Mouse (Mus musculus): Measurements from ENCODE around the gene B230118H07Rik. TPM values are rescaled to one million over a fixed set of nuclear protein-coding genes. Genes with fewer than 3 reads are reported as not detected.

Gene B230118H07Rik
- total and polyA plus RNA-seq, 3 experiments = 22.4 to 30.6 TPM; not detected in 1

GRCm38 (mm10) chr2:101693043-101693442 is 43.7 kb upstream of the B230118H07Rik start:
- no peaks in the 10 kb centered on the region for H3K79me2 ChIP-seq (ENCODE audit: control insufficient read depth, insufficient read depth, low read length, poor library complexity)
- H3K9ac ChIP-seq (ENCODE audit: control insufficient read depth, low read depth, low read length, poor library complexity, severe bottlenecking) = no peak overlapping the region
- no peak overlapping the region for H3K4me3 ChIP-seq (ENCODE audit: control insufficient read depth in 1 of 2, insufficient read depth in 1 of 2, low read depth in 2 of 2, low read length in 2 of 2)
- no peaks in the 10 kb centered on the region for H3K4me1 ChIP-seq (ENCODE audit: control insufficient read depth in 1 of 2, insufficient read depth in 2 of 2, low read length in 2 of 2)
- no peak for DNase-seq (ENCODE audit: low read depth, low spot score)
- H3K27me3 ChIP-seq (ENCODE audit: control insufficient read depth in 1 of 2, insufficient read depth in 2 of 2, low read length in 2 of 2) = no peaks in the 10 kb centered on the region
- H3K27ac ChIP-seq (ENCODE audit: control insufficient read depth, low read depth, low read length) = no peak overlapping the region
- no peaks in the 10 kb centered on the region for H3K9me3 ChIP-seq (replicated peaks; ENCODE audit: insufficient read depth, low read length)
- peaks cover 0 to 7% of the 10 kb centered on the region in 2 experiments; a peak in 2 of 4 replicates for H3K36me3 ChIP-seq (ENCODE audit: control insufficient read depth in 1 of 2, insufficient read depth in 2 of 2, low read length in 2 of 2)
- TF ChIP-seq ZC3H11A (IDR thresholded peaks at IDR 0.05; ENCODE audit: low read depth, low read length) = no peak
- no peak for TF ChIP-seq JUND (IDR thresholded peaks at IDR 0.05; ENCODE audit: low read depth, low read length)
- no peak for TF ChIP-seq ZMIZ1 (IDR thresholded peaks at IDR 0.05; ENCODE audit: low read depth, low read length)
- TF ChIP-seq NELFE (IDR thresholded peaks at IDR 0.05; ENCODE audit: low read depth, low read length) = no peak

- Histone ChIP-seq H3K4me1 (ENCODE audit: control insufficient read depth in 1 of 2, insufficient read depth in 2 of 2, low read length in 2 of 2) (no peaks in the 10 kb centered on the region), H3K79me2 (ENCODE audit: control insufficient read depth, insufficient read depth, low read length, poor library complexity) (no peaks in the 10 kb centered on the region), H3K36me3 (ENCODE audit: control insufficient read depth in 1 of 2, insufficient read depth in 2 of 2, low read length in 2 of 2) (peaks cover 0 to 7% of the 10 kb centered on the region in 2 experiments; a peak in 2 of 4 replicates), H3K9me3 (replicated peaks; ENCODE audit: insufficient read depth, low read length) (no peaks in the 10 kb centered on the region), H3K4me3 (ENCODE audit: control insufficient read depth in 1 of 2, insufficient read depth in 1 of 2, low read depth in 2 of 2, low read length in 2 of 2) (no peak overlapping the region), H3K27ac (ENCODE audit: control insufficient read depth, low read depth, low read length) (no peak overlapping the region), H3K9ac (ENCODE audit: control insufficient read depth, low read depth, low read length, poor library complexity, severe bottlenecking) (no peak overlapping the region), H3K27me3 (ENCODE audit: control insufficient read depth in 1 of 2, insufficient read depth in 2 of 2, low read length in 2 of 2) (no peaks in the 10 kb centered on the region)
- no peak for TF ChIP-seq CTCF (IDR thresholded peaks at IDR 0.05 in 2 of 3, conservative IDR thresholded peaks at IDR 0.05 in 1 of 3; ENCODE audit: control insufficient read depth in 1 of 3, insufficient read depth in 1 of 3, low read depth in 2 of 3, low read length in 3 of 3, poor library complexity in 1 of 3, severe bottlenecking in 1 of 3)
- no peak for TF ChIP-seq KAT2A (conservative IDR thresholded peaks at IDR 0.05; ENCODE audit: low read depth, low read length)
- no peak for TF ChIP-seq NRF1 (IDR thresholded peaks at IDR 0.05; ENCODE audit: insufficient read depth, low read depth, low read length, poor library complexity, severe bottlenecking)
- no peak for TF ChIP-seq ELF1 (IDR thresholded peaks at IDR 0.05; ENCODE audit: low read depth, low read length)
- TF ChIP-seq GABPA (IDR thresholded peaks at IDR 0.05; ENCODE audit: low read depth, low read length) = no peak
- TF ChIP-seq BHLHE40 (IDR thresholded peaks at IDR 0.05; ENCODE audit: borderline replicate concordance, low read depth, low read length) = no peak
- no peak for TF ChIP-seq MEF2A (IDR thresholded peaks at IDR 0.05; ENCODE audit: extremely low read depth, insufficient replicate concordance, low read depth, low read length, poor library complexity, severe bottlenecking)
- no peak for TF ChIP-seq SMC3 (IDR thresholded peaks at IDR 0.05; ENCODE audit: low read depth, low read length)
- TF ChIP-seq SIN3A (IDR thresholded peaks at IDR 0.05; ENCODE audit: low read length) = no peak
- no peak for TF ChIP-seq POLR2AphosphoS2 (IDR thresholded peaks at IDR 0.05; ENCODE audit: low read length)
- TF ChIP-seq RAD21 (IDR thresholded peaks at IDR 0.05; ENCODE audit: low read depth, low read length) = no peak
- TF ChIP-seq GATA1 (IDR thresholded peaks at IDR 0.05; ENCODE audit: low read depth, low read length) = no peak
- TF ChIP-seq POLR2A (IDR thresholded peaks at IDR 0.05; ENCODE audit: control insufficient read depth in 1 of 2, insufficient read depth in 1 of 2, low read depth in 1 of 2, low read length in 2 of 2, poor library complexity in 1 of 2) = no peak
- no peak for TF ChIP-seq ETS1 (IDR thresholded peaks at IDR 0.05; ENCODE audit: low read depth, low read length)
- no peak for TF ChIP-seq E2F4 (IDR thresholded peaks at IDR 0.05; ENCODE audit: borderline replicate concordance, low read depth, low read length)
- no peak for TF ChIP-seq CHD1 (IDR thresholded peaks at IDR 0.05; ENCODE audit: low read depth, low read length)
- no peak for TF ChIP-seq MAZ (IDR thresholded peaks at IDR 0.05; ENCODE audit: low read depth, low read length)
- no peak for TF ChIP-seq POLR2AphosphoS5 (IDR thresholded peaks at IDR 0.05; ENCODE audit: borderline replicate concordance, low read depth, low read length)
- TF ChIP-seq EP300 (IDR thresholded peaks at IDR 0.05; ENCODE audit: low read depth in 1 of 2, low read length in 2 of 2) = no peak
- no peak for DNase-seq (ENCODE audit: low read depth, low spot score)
Measured at GRCm38 (mm10) chr2:101690252-101690827, 41.0 kb upstream of the B230118H07Rik start.
